Mouse (Mus musculus) liver, embryonic 14.5 days (tissue): ENCODE results near the gene Myof.

Experiments
- CTCF ChIP-seq: IDR thresholded peaks from 2 replicates; pipeline ENCODE4 v1.5.1; 2016; ENCODE audit warnings: antibody characterized with exemption, low read depth, control low read depth
- EP300 ChIP-seq: IDR thresholded peaks from 2 replicates; pipeline ENCODE4 v1.6.1; 2016; ENCODE audit warnings: antibody characterized with exemption, low read depth

DNA sequence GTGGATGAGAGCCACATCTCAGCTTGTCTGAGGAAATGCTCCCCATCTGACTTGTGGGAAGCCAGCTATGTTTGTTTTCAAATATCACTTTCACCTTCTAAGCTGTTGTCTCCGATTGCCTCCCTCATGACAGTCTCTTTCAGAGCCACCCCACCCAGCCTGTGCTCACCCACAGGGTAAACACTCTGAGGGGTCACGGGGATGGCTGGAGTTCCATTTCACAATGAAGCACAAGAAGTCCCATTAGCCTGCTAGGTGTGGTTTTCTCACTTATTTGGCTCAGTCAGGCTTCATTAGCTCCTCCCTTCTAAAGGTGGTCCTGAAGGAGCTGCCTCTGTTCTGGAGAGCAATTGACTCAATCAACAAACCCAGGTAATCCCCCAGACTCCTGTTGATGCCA is 7.6 kb downstream of the Myof start:
- TF ChIP-seq EP300 (no peak), CTCF (no peak)
